Comparison of ENCODE assay signal across 20 mouse cellular contexts in the genomic region with DNA sequence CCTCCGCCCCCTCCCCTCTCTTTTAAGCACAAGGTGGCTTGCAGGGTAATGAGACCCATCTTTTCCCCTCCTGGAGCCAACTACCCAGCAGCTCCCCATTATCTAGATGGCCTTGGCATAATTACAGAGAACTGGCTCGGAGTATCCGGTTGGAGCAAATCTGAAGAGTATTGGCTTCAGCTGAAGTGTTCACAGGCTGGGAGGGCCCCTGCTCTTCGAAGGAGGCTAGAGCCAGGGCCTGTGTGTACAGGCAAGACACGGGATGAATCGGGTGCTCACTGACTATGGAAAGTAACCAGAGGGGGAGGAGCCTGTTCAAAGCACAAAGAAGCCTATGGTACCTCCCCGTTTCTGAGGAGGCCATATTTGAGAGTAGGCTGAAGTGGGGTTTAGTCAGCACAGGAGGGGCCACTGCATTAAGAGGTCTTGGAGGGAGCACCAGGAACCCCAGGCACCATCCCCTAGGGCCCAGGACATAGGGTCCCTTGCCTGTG. TPM values are rescaled to one million over a fixed set of nuclear protein-coding genes. Genes with fewer than 3 reads are reported as not detected.
"Had no signal": no experiment of that assay in that cellular context is flagged by ENCODE, and none has a peak within 500 bp of the region (broad histone marks: within the 10 kb centered on the region; RNA-seq: fewer than 3 reads in every experiment).

A gene (minus strand): TSS at position 51 of the 494 bp plus-strand sequence.

- H3K36me3 ChIP-seq: limb, embryonic 12.5 days; limb, embryonic 15.5 days; midbrain, embryonic 12.5 days; midbrain, embryonic 15.5 days; neural tube, embryonic 12.5 days; neural tube, embryonic 15.5 days; stomach, embryonic 15.5 days had no signal

- H3K27ac ChIP-seq: kidney, postnatal 0 days; limb, embryonic 12.5 days; limb, embryonic 15.5 days; liver, embryonic 14.5 days; macrophage; midbrain, embryonic 12.5 days; midbrain, embryonic 15.5 days; neural tube, embryonic 12.5 days; neural tube, embryonic 15.5 days; stomach, embryonic 15.5 days had no signal

- H3K4me1 ChIP-seq: limb, embryonic 15.5 days had no signal

- H3K9ac ChIP-seq: limb, embryonic 12.5 days; limb, embryonic 15.5 days; liver, embryonic 14.5 days; liver, postnatal 0 days; lung, embryonic 14.5 days; midbrain, embryonic 12.5 days; midbrain, embryonic 15.5 days; neural tube, embryonic 12.5 days; neural tube, embryonic 15.5 days; stomach, embryonic 15.5 days had no signal

- H3K4me3 ChIP-seq: limb, embryonic 12.5 days; limb, embryonic 15.5 days; midbrain, embryonic 12.5 days; midbrain, embryonic 15.5 days; neural tube, embryonic 12.5 days; neural tube, embryonic 15.5 days; stomach, embryonic 15.5 days had no signal

- H3K9me3 ChIP-seq: limb, embryonic 12.5 days; limb, embryonic 15.5 days; midbrain, embryonic 12.5 days; midbrain, embryonic 15.5 days; neural tube, embryonic 12.5 days; neural tube, embryonic 15.5 days; stomach, embryonic 15.5 days had no signal

- DNase-seq: kidney, postnatal 4 days; left cerebral cortex, postnatal 4 days; liver, postnatal 0 days; lung, embryonic 14.5 days; right cerebral cortex, adult 18-20 months; right cerebral cortex, postnatal 14 days; right cerebral cortex, postnatal 4 days; thymus, postnatal 25 days had no signal

- H3K27me3 ChIP-seq: limb, embryonic 15.5 days; midbrain, embryonic 15.5 days; neural tube, embryonic 12.5 days; stomach, embryonic 15.5 days had no signal

RNA-seq across cellular contexts. Expression of the gene that starts here (rescaled TPM):
- total RNA-seq: layer of hippocampus, adult 18-20 months; megakaryocyte, adult 5-6 weeks had no signal
